In genomic region chr17:34116736-34117370, GRCm38 (mm10) we compare ENCODE assay signal across 8 mouse cellular contexts. TPM values are rescaled to one million over a fixed set of nuclear protein-coding genes. Genes with fewer than 3 reads are reported as not detected.
DNase-seq lines count a peak whose midpoint lies in the region; ATAC-seq lines count a peak whose summit lies in the region.

No protein-coding gene starts in this region.

- WGBS in kidney, embryonic 16.5 days: 19% methylated on average over 7 of the region's 7 CpGs
- WGBS in heart, embryonic 14.5 days: 25% methylated on average over 7 of the region's 7 CpGs

- ATAC-seq in kidney, embryonic 16.5 days (ENCODE audit: low FRiP score, low TSS enrichment): no peak
- no peak for ATAC-seq in heart, embryonic 14.5 days (ENCODE audit: insufficient number of reproducible peaks, insufficient read depth, low FRiP score, low read depth)
- peak; percentile 14; the same call in 1 of the 2 replicates for ATAC-seq in megakaryocyte, adult 5-6 weeks (ENCODE audit: poor library complexity, severe bottlenecking)

- H3K27ac ChIP-seq in kidney, embryonic 16.5 days (ENCODE audit: low read length): no peak overlapping the region
- 0 out of 4 replicates have a peak overlapping the region, but pooled peaks of 1 of the 2 experiments have one; percentile 14 for H3K27ac ChIP-seq in heart, embryonic 14.5 days (replicated peaks in 1 of 2; ENCODE audit: control insufficient read depth in 1 of 2, insufficient read depth in 1 of 2, low read depth in 2 of 2, low read length in 2 of 2)

- DNase-seq in kidney, postnatal 36 days: no peak
- DNase-seq in Muller cell, postnatal 12 days (ENCODE audit: inconsistent ontology term): peak; percentile 14
- DNase-seq in layer of hippocampus, adult 11-12 months (ENCODE audit: low spot score): no peak
- no peak for DNase-seq in layer of hippocampus, postnatal 14 days (ENCODE audit: low spot score in 2 of 2)
- DNase-seq in spleen, adult 12 weeks (ENCODE audit: low spot score): no peak

- peaks cover 25% of the 10 kb centered on the region for H3K4me1 ChIP-seq in kidney, embryonic 16.5 days (ENCODE audit: insufficient read depth, low read length)
- H3K4me1 ChIP-seq in heart, embryonic 14.5 days (ENCODE audit: control insufficient read depth in 2 of 2, insufficient read depth in 2 of 2, low read length in 2 of 2): peaks cover 4 to 16% of the 10 kb centered on the region in 2 experiments; a peak in 3 of 4 replicates

- peaks cover 67% of the 10 kb centered on the region for H3K36me3 ChIP-seq in kidney, embryonic 16.5 days (ENCODE audit: insufficient read depth, low read length)
- H3K36me3 ChIP-seq in heart, embryonic 14.5 days (ENCODE audit: control insufficient read depth, insufficient read depth, low read length): peaks cover 72% of the 10 kb centered on the region

- no peaks in the 10 kb centered on the region for H3K27me3 ChIP-seq in kidney, embryonic 16.5 days (ENCODE audit: insufficient read depth, low read length)
- no peaks in the 10 kb centered on the region for H3K27me3 ChIP-seq in heart, embryonic 14.5 days (ENCODE audit: control insufficient read depth, insufficient read depth, low read length)

- peak overlapping the region; percentile 99 for H3K4me2 ChIP-seq in kidney, embryonic 16.5 days (replicated peaks; ENCODE audit: low read depth, low read length)
- peak overlapping the region; percentile 91 for H3K4me2 ChIP-seq in heart, embryonic 14.5 days (ENCODE audit: low read length)

- H3K4me3 ChIP-seq in kidney, embryonic 16.5 days (ENCODE audit: low read length): peak overlapping the region; percentile 100
- peak overlapping the region; percentile 47 to 87 for H3K4me3 ChIP-seq in heart, embryonic 14.5 days (ENCODE audit: control insufficient read depth in 1 of 2, insufficient read depth in 1 of 2, low read depth in 1 of 2, low read length in 2 of 2)

- H3K9ac ChIP-seq in kidney, embryonic 16.5 days (replicated peaks; ENCODE audit: low read length): peak overlapping the region; percentile 93
- H3K9ac ChIP-seq in heart, embryonic 14.5 days (ENCODE audit: low read length): peak overlapping the region; percentile 90

- H3K9me3 ChIP-seq in kidney, embryonic 16.5 days (ENCODE audit: low read length): no peaks in the 10 kb centered on the region
- no peaks in the 10 kb centered on the region for H3K9me3 ChIP-seq in heart, embryonic 14.5 days (ENCODE audit: control insufficient read depth, low read length)

RNA-seq across cellular contexts. Expression of gene H2-DMa, which starts 2.5 kb away (rescaled TPM):
- polyA plus RNA-seq in kidney, embryonic 16.5 days (2015; fragmentation: Nextera tagmentation; extraction: Ambion mirVana): 18.3 and 19.0 TPM in 2 replicates
- 5.7 and 9.3 TPM in 2 replicates for polyA plus RNA-seq in heart, embryonic 14.5 days (2014; fragmentation: Nextera tagmentation; extraction: Ambion mirVana)
- 172 and 189 TPM in 2 replicates for total RNA-seq in megakaryocyte, adult 5-6 weeks (2015)
- 145 and 152 TPM in 2 replicates for total RNA-seq in megakaryocyte, adult 5-6 weeks (2017)
- total RNA-seq in layer of hippocampus, postnatal 14 days (2021): 10 to 100 TPM; 36.8 to 38.0 TPM

RNA-seq across cellular contexts. Expression of gene Brd2, which starts 5.6 kb away (rescaled TPM):
- 117 and 134 TPM in 2 replicates for polyA plus RNA-seq in kidney, embryonic 16.5 days (2015; fragmentation: Nextera tagmentation; extraction: Ambion mirVana)
- polyA plus RNA-seq in heart, embryonic 14.5 days (2014; fragmentation: Nextera tagmentation; extraction: Ambion mirVana): 72.8 and 74.9 TPM in 2 replicates
- total RNA-seq in megakaryocyte, adult 5-6 weeks (2015): 287 and 312 TPM in 2 replicates
- total RNA-seq in megakaryocyte, adult 5-6 weeks (2017): 286 and 353 TPM in 2 replicates
- 100 to 1,000 TPM; 248 to 278 TPM for total RNA-seq in layer of hippocampus, postnatal 14 days (2021)

RNA-seq across cellular contexts. Expression of gene H2-Oa, which starts 24.7 kb away (rescaled TPM):
- polyA plus RNA-seq in kidney, embryonic 16.5 days (2015; fragmentation: Nextera tagmentation; extraction: Ambion mirVana): 0.52 and 0.82 TPM in 2 replicates
- polyA plus RNA-seq in heart, embryonic 14.5 days (2014; fragmentation: Nextera tagmentation; extraction: Ambion mirVana): 0.78 TPM in 1 of 2 replicates, not detected in the other
- 10.0 and 10.8 TPM in 2 replicates for total RNA-seq in megakaryocyte, adult 5-6 weeks (2015)
- 3.7 and 6.9 TPM in 2 replicates for total RNA-seq in megakaryocyte, adult 5-6 weeks (2017)
- total RNA-seq in layer of hippocampus, postnatal 14 days (2021): not detected

RNA-seq across cellular contexts. Expression of gene H2-DMb2, which starts 26.3 kb away (rescaled TPM):
- polyA plus RNA-seq in kidney, embryonic 16.5 days (2015; fragmentation: Nextera tagmentation; extraction: Ambion mirVana): 24.5 and 30.3 TPM in 2 replicates
- 0.32 and 0.36 TPM in 2 replicates for polyA plus RNA-seq in heart, embryonic 14.5 days (2014; fragmentation: Nextera tagmentation; extraction: Ambion mirVana)
- total RNA-seq in megakaryocyte, adult 5-6 weeks (2015): 8.9 and 9.6 TPM in 2 replicates
- 12.4 and 18.3 TPM in 2 replicates for total RNA-seq in megakaryocyte, adult 5-6 weeks (2017)
- 1 to 10 TPM in 1 of 2 experiments, under 1 TPM in 1; 0.55 to 1.0 TPM for total RNA-seq in layer of hippocampus, postnatal 14 days (2021)

RNA-seq across cellular contexts. Expression of gene H2-DMb1, which starts 36.0 kb away (rescaled TPM):
- 7.2 and 8.6 TPM in 2 replicates for polyA plus RNA-seq in kidney, embryonic 16.5 days (2015; fragmentation: Nextera tagmentation; extraction: Ambion mirVana)
- polyA plus RNA-seq in heart, embryonic 14.5 days (2014; fragmentation: Nextera tagmentation; extraction: Ambion mirVana): 0.38 and 0.62 TPM in 2 replicates
- total RNA-seq in megakaryocyte, adult 5-6 weeks (2015): 105 and 109 TPM in 2 replicates
- 110 and 132 TPM in 2 replicates for total RNA-seq in megakaryocyte, adult 5-6 weeks (2017)
- total RNA-seq in layer of hippocampus, postnatal 14 days (2021): under 1 TPM; 0.65 to 0.98 TPM
